Mouse (Mus musculus) intestine, embryonic 16.5 days (tissue): ENCODE results near the gene Sycp3. TPM values are rescaled to one million over a fixed set of nuclear protein-coding genes. Genes with fewer than 3 reads are reported as not detected.
A peak's percentile ranks its signal among the peaks of the same experiment; 100 is the strongest.

Experiments used
- ATAC-seq: fragments of 200-750 bp; cut with Nextera tagmentation; 2 replicates; pipeline ENCODE4 v1.8.0; 2017; ENCODE audit warnings: moderate TSS enrichment, moderate library complexity
- H3K27ac ChIP-seq: fragments of 300-500 bp; sonication (generic); 2 replicates; pipeline ENCODE4 v1.5.1; 2014; ENCODE audit warnings: mild to moderate bottlenecking, low read length
- H3K27me3 ChIP-seq: fragments of 300-500 bp; sonication (generic); replicated peaks from 2 replicates; pipeline ENCODE4 v1.6.1; 2014; ENCODE audit warnings: low read length, control low read depth, mixed read lengths; ENCODE audit not compliant: control insufficient read depth, insufficient read depth
- H3K36me3 ChIP-seq: fragments of 300-500 bp; sonication (generic); 2 replicates; pipeline ENCODE4 v1.6.1; 2014; ENCODE audit warnings: low read length, control low read depth; ENCODE audit not compliant: control insufficient read depth, insufficient read depth
- H3K4me1 ChIP-seq: fragments of 300-500 bp; sonication (generic); 2 replicates; pipeline ENCODE4 v1.6.1; 2014; ENCODE audit warnings: low read length, control low read depth, mixed read lengths; ENCODE audit not compliant: control insufficient read depth, insufficient read depth
- H3K4me2 ChIP-seq: fragments of 300-500 bp; sonication (generic); 2 replicates; pipeline ENCODE4 v1.6.1; 2014; ENCODE audit warnings: low read depth, low read length, control low read depth
- H3K4me3 ChIP-seq: fragments of 300-500 bp; sonication (generic); 2 replicates; pipeline ENCODE4 v1.5.1; 2014; ENCODE audit warnings: mild to moderate bottlenecking, low read length
- H3K9ac ChIP-seq: fragments of 300-500 bp; sonication (generic); 2 replicates; pipeline ENCODE4 v1.6.1; 2014; ENCODE audit warnings: low read depth, low read length
- H3K9me3 ChIP-seq: fragments of 300-500 bp; sonication (generic); 2 replicates; pipeline ENCODE4 v1.6.1; 2016; ENCODE audit warnings: low read length, control low read depth; ENCODE audit not compliant: control insufficient read depth
- WGBS: fragments of 180-500 bp; shearing (Covaris S2); extraction: QIAGEN DNeasy Blood & Tissue Kit; methylation state at CpG from one replicate; pipeline ENCODE4 v1.1.7; 2014; 5-methylcytosine and 5-hydroxymethylcytosine counted together
- polyA plus RNA-seq: library from polyadenylated mRNA; unstranded; fragments of >200 nt; fragmentation: Nextera tagmentation; extraction: Ambion mirVana; gene quantifications from 2 replicates; pipeline ENCODE4 v1.2.1, GENCODE M21; 2015

Sycp3 gene
- polyA plus RNA-seq, 1 experiment from 2014 or later, result 1.0 TPM

GRCm38 (mm10) chr10:88494959-88495587, 35.7 kb downstream of the Sycp3 start:
- Histone ChIP-seq H3K4me2 (peak overlapping the region; percentile 28), H3K27ac (peak overlapping the region; percentile 65), H3K27me3 (no peaks in the 10 kb centered on the region), H3K9me3 (no peaks in the 10 kb centered on the region), H3K9ac (no peak overlapping the region), H3K4me3 (no peak overlapping the region), H3K4me1 (peaks cover 29% of the 10 kb centered on the region), H3K36me3 (no peaks in the 10 kb centered on the region)
- 68% methylated on average over 4 of the region's 4 CpGs for WGBS
- peak; percentile 89 for ATAC-seq

- Histone ChIP-seq H3K36me3 (no peaks in the 10 kb centered on the region), H3K9me3 (no peaks in the 10 kb centered on the region), H3K4me2 (peak overlapping the region; percentile 7; the same call in 1 of the 2 replicates), H3K27ac (peak overlapping the region; percentile 83), H3K9ac (peak overlapping the region; percentile 40; the same call in 1 of the 2 replicates), H3K27me3 (no peaks in the 10 kb centered on the region), H3K4me1 (peaks cover 29% of the 10 kb centered on the region), H3K4me3 (0 out of 2 replicates have a peak overlapping the region, but pooled peaks have one; percentile 5)
- ATAC-seq, result peak; percentile 72
- WGBS, result 48% methylated on average over 11 of the region's 11 CpGs
These were observed 37.6 kb downstream of the Sycp3 start for GRCm38 (mm10) chr10:88496864-88497564.

GRCm38 (mm10) chr10:88499993-88500392, 40.6 kb downstream of the Sycp3 start:
- no peak for ATAC-seq
- 56% methylated on average over 5 of the region's 5 CpGs for WGBS
- H3K27ac ChIP-seq, result peak overlapping the region; percentile 50
- H3K9ac ChIP-seq, result peak overlapping the region; percentile 45
- no peaks in the 10 kb centered on the region for H3K9me3 ChIP-seq
- peak overlapping the region; percentile 48 for H3K4me2 ChIP-seq
- H3K4me1 ChIP-seq, result peaks cover 22% of the 10 kb centered on the region
- H3K36me3 ChIP-seq, result no peaks in the 10 kb centered on the region
- H3K4me3 ChIP-seq, result peak overlapping the region; percentile 86
- H3K27me3 ChIP-seq, result no peaks in the 10 kb centered on the region

GRCm38 (mm10) chr10:88501370-88501769, 42.0 kb downstream of the Sycp3 start:
- WGBS, result 47% methylated on average over 10 of the region's 10 CpGs
- H3K4me3 ChIP-seq, result peak overlapping the region; percentile 86
- H3K9ac ChIP-seq, result peak overlapping the region; percentile 45
- H3K36me3 ChIP-seq, result no peaks in the 10 kb centered on the region
- peaks cover 13% of the 10 kb centered on the region for H3K4me1 ChIP-seq
- peak overlapping the region; percentile 70 for H3K27ac ChIP-seq
- H3K9me3 ChIP-seq, result no peaks in the 10 kb centered on the region
- H3K4me2 ChIP-seq, result peak overlapping the region; percentile 48
- no peaks in the 10 kb centered on the region for H3K27me3 ChIP-seq
- ATAC-seq, result no peak

GRCm38 (mm10) chr10:88501886-88502765, 42.8 kb downstream of the Sycp3 start:
- H3K27ac ChIP-seq, result peak overlapping the region; percentile 70
- no peaks in the 10 kb centered on the region for H3K9me3 ChIP-seq
- peaks cover 9% of the 10 kb centered on the region; the same call in 1 of the 2 replicates for H3K4me1 ChIP-seq
- peak overlapping the region; percentile 48 for H3K4me2 ChIP-seq
- 59% methylated on average over 13 of the region's 13 CpGs for WGBS
- H3K27me3 ChIP-seq, result no peaks in the 10 kb centered on the region
- H3K9ac ChIP-seq, result peak overlapping the region; percentile 45
- H3K4me3 ChIP-seq, result peak overlapping the region; percentile 86
- no peaks in the 10 kb centered on the region for H3K36me3 ChIP-seq
- ATAC-seq, result no peak

- Histone ChIP-seq H3K9me3 (no peaks in the 10 kb centered on the region), H3K9ac (peak overlapping the region; percentile 95), H3K4me3 (peak overlapping the region; percentile 86), H3K4me2 (peak overlapping the region; percentile 66), H3K4me1 (peaks cover 7% of the 10 kb centered on the region; the same call in 1 of the 2 replicates), H3K27me3 (no peaks in the 10 kb centered on the region), H3K36me3 (no peaks in the 10 kb centered on the region), H3K27ac (peak overlapping the region; percentile 87)
- no peak for ATAC-seq
- 33% methylated on average over 4 of the region's 4 CpGs for WGBS
These were observed 43.5 kb downstream of the Sycp3 start for GRCm38 (mm10) chr10:88502919-88503318.

- H3K4me2 ChIP-seq, result peak within 1 kb of the TSS; percentile 66
- H3K27me3 ChIP-seq, result no peaks in the 10 kb centered on the region
- H3K4me1 ChIP-seq, result peaks cover 7% of the 10 kb centered on the region; the same call in 1 of the 2 replicates
- under 1% methylated on average over 57 of the region's 80 CpGs for WGBS
- peak within 1 kb of the TSS; percentile 86 for H3K4me3 ChIP-seq
- ATAC-seq, result peak; percentile 87
- peak within 1 kb of the TSS; percentile 95 for H3K9ac ChIP-seq
- H3K36me3 ChIP-seq, result no peaks in the 10 kb centered on the region
- H3K9me3 ChIP-seq, result no peaks in the 10 kb centered on the region
- H3K27ac ChIP-seq, result peak within 1 kb of the TSS; percentile 87
These were observed 44.3 kb downstream of the Sycp3 start, which contains the start of gene Chpt1 for GRCm38 (mm10) chr10:88503421-88504314. TSS of gene Chpt1 (minus strand) at chr10:88504073.

GRCm38 (mm10) chr10:88504481-88504880, 45.1 kb downstream of the Sycp3 start:
- 43% methylated on average over 3 of the region's 3 CpGs for WGBS
- peak overlapping the region; percentile 60 for H3K4me2 ChIP-seq
- no peaks in the 10 kb centered on the region for H3K36me3 ChIP-seq
- peak overlapping the region; percentile 86 for H3K4me3 ChIP-seq
- peak overlapping the region; percentile 82 for H3K27ac ChIP-seq
- H3K9me3 ChIP-seq, result no peaks in the 10 kb centered on the region
- peaks cover 7% of the 10 kb centered on the region; the same call in 1 of the 2 replicates for H3K4me1 ChIP-seq
- no peak for ATAC-seq
- H3K27me3 ChIP-seq, result no peaks in the 10 kb centered on the region
- H3K9ac ChIP-seq, result peak overlapping the region; percentile 62
